Mouse (Mus musculus) activated CD4-positive, CD25-positive, alpha-beta regulatory T cell (primary cell): ENCODE data around the gene Gm45213. TPM values are rescaled to one million over a fixed set of nuclear protein-coding genes. Genes with fewer than 3 reads are reported as not detected.

ENCODE experiments used
- polyA plus RNA-seq, 2 experiments: library from polyadenylated mRNA; unstranded; fragments of 100-300 nt; shearing (Covaris generic); gene quantifications; one replicate each; pipeline ENCODE4 v1.2.1; 2017

Gm45213 gene
- polyA plus RNA-seq: not detected

DNA sequence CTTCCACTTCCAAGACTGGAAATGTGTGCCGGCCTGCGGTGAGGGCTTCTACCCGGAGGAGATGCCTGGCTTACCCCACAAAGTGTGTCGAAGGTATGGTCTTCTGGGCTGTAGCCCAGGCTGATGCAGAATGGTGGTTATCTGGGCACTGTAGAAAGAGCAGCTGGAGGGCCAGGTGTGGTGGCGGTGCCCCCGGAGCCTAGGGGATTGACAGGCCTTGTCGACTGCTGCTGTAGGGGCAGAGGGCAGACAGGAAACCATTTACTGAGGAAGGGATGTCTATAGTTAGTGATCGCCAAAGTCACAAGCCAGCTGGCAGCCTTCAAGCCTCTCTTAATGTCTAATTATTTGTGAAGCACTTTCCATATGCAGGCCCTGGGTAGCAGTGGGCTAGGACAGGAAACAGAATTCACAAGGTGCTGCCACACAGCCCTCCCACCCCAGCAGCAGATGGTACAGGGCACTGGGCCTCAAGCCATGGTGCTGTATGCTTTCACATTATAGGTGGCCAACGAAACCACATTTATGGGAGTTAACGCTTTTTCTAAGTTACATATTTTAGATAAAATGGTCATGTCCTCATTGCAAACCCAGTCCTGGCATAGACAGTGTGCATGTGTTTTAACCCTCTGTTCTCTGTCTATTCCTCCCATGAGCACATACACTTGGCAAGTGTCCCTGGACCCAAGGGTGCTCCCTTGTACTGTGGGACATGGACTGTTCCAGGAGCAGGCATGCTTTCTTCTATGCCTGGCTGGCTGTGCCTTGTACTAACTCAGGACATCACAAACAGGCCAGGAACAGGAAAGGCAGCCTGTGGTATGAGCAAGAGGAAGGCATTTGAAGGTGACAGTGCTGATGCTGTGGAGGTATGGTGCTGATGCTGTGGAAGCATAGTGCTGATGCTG lies at the start of gene Gm45213:
Gm45213 (plus strand) TSS at position 51 of the 908 bp plus-strand sequence.

DNA sequence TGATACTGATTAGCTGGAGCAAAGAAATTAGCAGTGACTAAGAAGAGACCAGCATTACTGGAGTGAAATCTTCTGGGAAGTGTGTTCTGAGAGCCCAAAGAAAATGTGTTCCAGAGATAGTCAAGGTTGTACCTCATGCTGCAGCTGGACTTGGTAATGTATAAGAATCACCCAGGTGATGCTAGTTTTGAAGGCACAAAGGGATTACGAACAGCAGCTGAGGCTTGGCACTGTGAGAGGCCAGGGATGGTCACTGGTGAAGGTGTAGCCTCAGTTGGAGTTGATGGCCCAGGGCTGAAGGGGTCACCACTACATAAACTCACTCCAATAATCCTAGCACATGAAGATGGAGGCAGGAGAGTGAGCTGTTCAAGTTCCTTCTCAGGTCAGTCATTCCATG lies 15.3 kb downstream of the Gm45213 start, which contains the start of gene Snrpa1:
Snrpa1 (plus strand) TSS at position 301 of the 400 bp plus-strand sequence.

DNA sequence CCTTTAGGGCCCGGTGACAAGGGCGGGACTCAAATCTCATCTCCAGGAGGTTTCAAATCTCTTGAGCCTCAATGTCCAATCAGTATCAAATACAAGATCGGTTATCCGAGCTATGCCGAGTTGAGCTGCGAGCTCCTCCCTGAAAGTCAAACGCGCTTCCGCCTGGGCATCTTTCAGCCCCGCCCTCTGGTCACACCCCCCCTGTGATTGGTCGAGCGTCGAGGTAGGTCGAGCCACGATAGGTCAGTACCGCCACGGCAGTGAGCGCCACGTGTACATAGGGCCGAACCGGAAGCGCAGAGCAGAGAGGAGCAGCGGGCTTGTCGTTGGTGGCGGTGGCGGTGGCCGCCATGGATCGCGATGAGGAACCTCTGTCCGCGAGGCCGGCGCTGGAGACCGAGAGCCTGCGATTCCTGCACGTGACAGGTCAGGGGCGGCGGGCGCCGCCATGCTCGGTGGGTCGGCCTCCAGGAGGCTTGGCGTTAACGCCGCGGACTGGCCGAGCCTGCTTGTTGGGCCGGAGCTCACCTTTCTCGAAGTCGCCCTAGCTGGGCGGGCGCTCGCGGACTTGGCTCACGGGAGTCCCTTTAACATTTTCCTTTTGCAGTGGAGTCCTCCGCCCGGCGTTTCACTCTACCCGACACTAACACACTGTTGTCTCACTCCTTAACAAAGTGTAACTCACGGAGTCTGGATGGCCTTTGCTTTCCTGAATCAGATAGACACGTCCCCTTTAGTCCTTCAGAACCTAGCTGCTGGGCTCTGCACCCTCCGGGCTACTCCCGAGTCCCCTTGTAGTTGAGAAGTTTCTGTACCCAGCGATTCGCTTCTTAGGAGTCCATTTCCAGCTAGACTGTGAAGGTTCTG lies 36.2 kb downstream of the Gm45213 start, which contains the start of gene Selenos:
Selenos (plus strand) TSS at position 286 of the 867 bp plus-strand sequence.

DNA sequence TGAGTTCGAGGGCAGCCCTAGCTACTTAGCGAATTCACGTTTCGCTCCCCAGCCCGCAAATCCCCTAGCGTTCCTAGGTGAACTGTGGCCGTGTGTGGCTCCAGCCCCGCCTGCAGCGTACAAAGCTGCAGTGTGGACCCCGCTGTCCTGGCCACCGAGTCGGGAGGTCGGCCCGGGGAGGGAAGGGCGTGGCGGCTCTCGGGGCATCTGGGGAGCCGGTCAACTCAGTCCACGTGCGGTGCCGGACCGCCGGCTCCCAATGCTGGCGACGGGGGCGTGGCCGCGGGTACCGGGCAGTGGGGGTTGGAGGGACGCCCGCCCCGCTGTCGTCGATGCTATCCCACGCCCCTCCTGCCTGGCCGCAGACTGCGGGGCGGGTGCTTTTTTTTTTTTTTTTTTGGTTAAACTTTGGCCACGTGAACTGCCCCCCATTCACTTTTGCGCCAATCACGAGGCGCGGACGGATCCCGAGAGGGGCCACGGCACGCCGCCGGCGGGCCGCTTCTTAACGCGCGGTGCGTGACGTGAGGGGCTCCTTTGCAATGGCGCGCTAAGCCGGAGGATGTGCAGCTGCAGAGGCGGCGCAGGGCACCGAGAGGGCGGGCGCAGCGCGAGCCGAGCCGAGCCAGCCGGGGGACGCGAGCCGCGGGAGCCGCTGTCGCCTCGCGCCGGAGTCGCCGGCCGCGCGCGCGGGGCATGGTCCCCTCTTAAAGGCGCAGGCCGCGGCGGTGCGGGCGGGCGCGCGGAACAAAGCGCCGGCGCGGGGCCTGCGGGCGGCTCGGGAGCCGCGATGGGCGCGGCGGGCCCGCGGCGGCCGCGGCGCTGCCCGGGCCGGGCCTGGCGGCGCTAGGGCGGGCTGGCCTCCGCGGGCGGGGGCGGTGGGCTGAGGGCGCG lies 65.8 kb downstream of the Gm45213 start, which contains the start of gene Chsy1:
Chsy1 (plus strand) TSS at position 555 of the 894 bp plus-strand sequence.

Other genes with a start within 250 kb of the Gm45213 start
- not detected for gene Pcsk6, start 181.9 kb upstream of the Gm45213 start, polyA plus RNA-seq
- gene Snrpa1, start 15.4 kb downstream of the Gm45213 start, polyA plus RNA-seq: 100 to 1,000 TPM; 107 to 135 TPM
- 100 to 1,000 TPM; 141 to 143 TPM for gene Selenos, start 36.0 kb downstream of the Gm45213 start, polyA plus RNA-seq
- 10 to 100 TPM in 1 of 2 experiments, 1 to 10 TPM in 1; 9.1 to 21.7 TPM for gene Chsy1, start 65.9 kb downstream of the Gm45213 start, polyA plus RNA-seq